Mouse (Mus musculus) midbrain, embryonic 12.5 days (tissue): ENCODE results near the gene Cntnap2. TPM values are rescaled to one million over a fixed set of nuclear protein-coding genes. Genes with fewer than 3 reads are reported as not detected.

ENCODE experiments used
- ATAC-seq: fragments of 200-750 bp; cut with Nextera tagmentation; 2 replicates; pipeline ENCODE4 v1.8.0; 2017; ENCODE audit warnings: low read depth, moderate TSS enrichment, moderate library complexity; ENCODE audit not compliant: low FRiP score
- H3K27ac ChIP-seq: fragments of 300-500 bp; sonication (generic); replicated peaks from 2 replicates; pipeline ENCODE4 v1.5.1; 2016; ENCODE audit warnings: mild to moderate bottlenecking
- H3K27me3 ChIP-seq: fragments of 300-500 bp; sonication (generic); 2 replicates; pipeline ENCODE4 v1.6.1; 2016; ENCODE audit warnings: mild to moderate bottlenecking
- H3K36me3 ChIP-seq: fragments of 300-500 bp; sonication (generic); 2 replicates; pipeline ENCODE4 v1.6.1; 2016
- H3K4me1 ChIP-seq: fragments of 300-500 bp; sonication (generic); 2 replicates; pipeline ENCODE4 v1.6.1; 2016
- H3K4me2 ChIP-seq: fragments of 300-500 bp; sonication (generic); replicated peaks from 2 replicates; pipeline ENCODE4 v1.6.1; 2016; ENCODE audit warnings: mild to moderate bottlenecking, moderate library complexity
- H3K4me3 ChIP-seq: fragments of 300-500 bp; sonication (generic); 2 replicates; pipeline ENCODE4 v1.5.1; 2016; ENCODE audit warnings: mild to moderate bottlenecking
- H3K9ac ChIP-seq: fragments of 300-500 bp; sonication (generic); replicated peaks from 2 replicates; pipeline ENCODE4 v1.6.1; 2016; ENCODE audit warnings: mild to moderate bottlenecking, moderate library complexity
- H3K9me3 ChIP-seq: fragments of 300-500 bp; sonication (generic); 2 replicates; pipeline ENCODE4 v1.6.1; 2016; ENCODE audit warnings: mild to moderate bottlenecking
- WGBS: fragments of 180-500 bp; shearing (Covaris S2); methylation state at CpG from one replicate; pipeline ENCODE4 v1.1.7; 2016; 5-methylcytosine and 5-hydroxymethylcytosine counted together
- polyA plus RNA-seq: library from polyadenylated mRNA; unstranded; fragments of >200 nt; fragmentation: Nextera tagmentation; extraction: Ambion mirVana; gene quantifications from 2 replicates; pipeline ENCODE4 v1.2.1, GENCODE M21; 2016

Gene Cntnap2
- polyA plus RNA-seq, 1 experiment from 2014 or later, result 41.7 TPM

GRCm38 (mm10) chr6:47256227-47256887, 2197.2 kb downstream of the Cntnap2 start:
- Histone ChIP-seq H3K4me3 (no peak overlapping the region), H3K27ac (no peak overlapping the region), H3K4me1 (peaks cover 38% of the 10 kb centered on the region), H3K27me3 (no peaks in the 10 kb centered on the region), H3K9me3 (no peaks in the 10 kb centered on the region), H3K4me2 (no peak overlapping the region), H3K9ac (no peak overlapping the region), H3K36me3 (0 out of 2 replicates have a peak, but pooled peaks cover 5% of the 10 kb centered on the region)
- ATAC-seq, result no peak
- 82% methylated on average over 4 of the region's 4 CpGs for WGBS

GRCm38 (mm10) chr6:47256918-47257506, 2197.9 kb downstream of the Cntnap2 start:
- Histone ChIP-seq H3K9ac (no peak overlapping the region), H3K4me1 (peaks cover 38% of the 10 kb centered on the region), H3K4me3 (no peak overlapping the region), H3K27ac (no peak overlapping the region), H3K9me3 (no peaks in the 10 kb centered on the region), H3K27me3 (no peaks in the 10 kb centered on the region), H3K4me2 (no peak overlapping the region), H3K36me3 (0 out of 2 replicates have a peak, but pooled peaks cover under 1% of the 10 kb centered on the region)
- no peak for ATAC-seq
- WGBS, result 64% methylated on average over 3 of the region's 3 CpGs

GRCm38 (mm10) chr6:47259626-47260114, 2200.5 kb downstream of the Cntnap2 start:
- Histone ChIP-seq H3K4me1 (peaks cover 26% of the 10 kb centered on the region), H3K9me3 (no peaks in the 10 kb centered on the region), H3K4me3 (no peak overlapping the region), H3K9ac (no peak overlapping the region), H3K4me2 (no peak overlapping the region), H3K27ac (peak overlapping the region; percentile 63), H3K36me3 (no peaks in the 10 kb centered on the region), H3K27me3 (no peaks in the 10 kb centered on the region)
- WGBS, result 17% methylated on average over 3 of the region's 3 CpGs
- peak; percentile 66 for ATAC-seq

- Histone ChIP-seq H3K4me3 (no peak overlapping the region), H3K9me3 (no peaks in the 10 kb centered on the region), H3K27me3 (peaks cover 6% of the 10 kb centered on the region; the same call in 1 of the 2 replicates), H3K36me3 (peaks cover 6% of the 10 kb centered on the region), H3K4me2 (no peak overlapping the region), H3K9ac (no peak overlapping the region), H3K4me1 (peaks cover 1% of the 10 kb centered on the region; the same call in 1 of the 2 replicates), H3K27ac (no peak overlapping the region)
- WGBS, result 66% methylated on average over 3 of the region's 3 CpGs
- ATAC-seq, result no peak; the same call in 1 of the 2 replicates
Measured at GRCm38 (mm10) chr6:47267236-47267635, 2208.1 kb downstream of the Cntnap2 start.

GRCm38 (mm10) chr6:47269455-47269854, 2210.3 kb downstream of the Cntnap2 start:
- peaks cover 7% of the 10 kb centered on the region for H3K36me3 ChIP-seq
- H3K4me3 ChIP-seq, result no peak overlapping the region
- H3K27ac ChIP-seq, result no peak overlapping the region
- peaks cover 6% of the 10 kb centered on the region; the same call in 1 of the 2 replicates for H3K27me3 ChIP-seq
- ATAC-seq, result no peak
- no peaks in the 10 kb centered on the region for H3K9me3 ChIP-seq
- peaks cover 11% of the 10 kb centered on the region for H3K4me1 ChIP-seq
- H3K4me2 ChIP-seq, result no peak overlapping the region
- H3K9ac ChIP-seq, result no peak overlapping the region
- WGBS, result 89% methylated on average over 3 of the region's 3 CpGs

GRCm38 (mm10) chr6:47271576-47271975, 2212.4 kb downstream of the Cntnap2 start:
- Histone ChIP-seq H3K4me2 (no peak overlapping the region), H3K27ac (no peak overlapping the region), H3K9ac (no peak overlapping the region), H3K4me3 (no peak overlapping the region), H3K4me1 (peaks cover 21% of the 10 kb centered on the region), H3K36me3 (peaks cover 7% of the 10 kb centered on the region), H3K27me3 (peaks cover 15% of the 10 kb centered on the region), H3K9me3 (no peaks in the 10 kb centered on the region)
- WGBS, result 94% methylated on average over 3 of the region's 3 CpGs
- ATAC-seq, result no peak

- H3K4me2 ChIP-seq, result 0 out of 2 replicates have a peak overlapping the region, but pooled peaks have one; percentile 9
- no peaks in the 10 kb centered on the region for H3K9me3 ChIP-seq
- H3K9ac ChIP-seq, result no peak overlapping the region
- peaks cover 21% of the 10 kb centered on the region for H3K4me1 ChIP-seq
- H3K36me3 ChIP-seq, result peaks cover 7% of the 10 kb centered on the region
- peak; percentile 44 for ATAC-seq
- H3K27me3 ChIP-seq, result peaks cover 19% of the 10 kb centered on the region
- H3K4me3 ChIP-seq, result no peak overlapping the region
- peak overlapping the region; percentile 49; the same call in 1 of the 2 replicates for H3K27ac ChIP-seq
- 38% methylated on average over 8 of the region's 8 CpGs for WGBS
Measured at GRCm38 (mm10) chr6:47272606-47273575, 2213.7 kb downstream of the Cntnap2 start.

GRCm38 (mm10) chr6:47275065-47275464, 2215.9 kb downstream of the Cntnap2 start:
- no peak overlapping the region for H3K4me3 ChIP-seq
- H3K4me1 ChIP-seq, result peaks cover 38% of the 10 kb centered on the region
- H3K27ac ChIP-seq, result no peak overlapping the region
- no peak overlapping the region for H3K4me2 ChIP-seq
- H3K9me3 ChIP-seq, result no peaks in the 10 kb centered on the region
- H3K27me3 ChIP-seq, result peaks cover 19% of the 10 kb centered on the region
- WGBS, result 16% methylated on average over 2 of the region's 2 CpGs
- no peak overlapping the region for H3K9ac ChIP-seq
- peaks cover 7% of the 10 kb centered on the region for H3K36me3 ChIP-seq
- 0 out of 2 replicates have a peak, but pooled peaks have one; percentile 28 for ATAC-seq

- 13% methylated on average over 1 of the region's 1 CpGs for WGBS
- peaks cover 14% of the 10 kb centered on the region for H3K27me3 ChIP-seq
- peaks cover 35% of the 10 kb centered on the region for H3K4me1 ChIP-seq
- H3K36me3 ChIP-seq, result no peaks in the 10 kb centered on the region
- H3K4me2 ChIP-seq, result no peak overlapping the region
- no peaks in the 10 kb centered on the region for H3K9me3 ChIP-seq
- no peak overlapping the region for H3K9ac ChIP-seq
- peak; percentile 89 for ATAC-seq
- peak overlapping the region; percentile 15; the same call in 1 of the 2 replicates for H3K27ac ChIP-seq
- no peak overlapping the region for H3K4me3 ChIP-seq
Measured at GRCm38 (mm10) chr6:47279183-47279582, 2220.0 kb downstream of the Cntnap2 start.

- ATAC-seq, result no peak
- no peaks in the 10 kb centered on the region for H3K9me3 ChIP-seq
- H3K27ac ChIP-seq, result no peak overlapping the region
- H3K4me3 ChIP-seq, result no peak overlapping the region
- H3K9ac ChIP-seq, result no peak overlapping the region
- H3K27me3 ChIP-seq, result peaks cover 4% of the 10 kb centered on the region; the same call in 1 of the 2 replicates
- H3K4me1 ChIP-seq, result peaks cover 37% of the 10 kb centered on the region
- no peak overlapping the region for H3K4me2 ChIP-seq
- H3K36me3 ChIP-seq, result no peaks in the 10 kb centered on the region
Measured at GRCm38 (mm10) chr6:47281584-47281983, 2222.4 kb downstream of the Cntnap2 start.

GRCm38 (mm10) chr6:47284794-47285193, 2225.6 kb downstream of the Cntnap2 start:
- Histone ChIP-seq H3K9ac (no peak overlapping the region), H3K36me3 (no peaks in the 10 kb centered on the region), H3K4me1 (peaks cover 21% of the 10 kb centered on the region), H3K27ac (no peak overlapping the region), H3K9me3 (no peaks in the 10 kb centered on the region), H3K27me3 (no peaks in the 10 kb centered on the region), H3K4me2 (no peak overlapping the region), H3K4me3 (no peak overlapping the region)
- no peak for ATAC-seq
- WGBS, result 59% methylated on average over 2 of the region's 2 CpGs
